Mouse (Mus musculus) mature B cell (primary cell): ENCODE data around the gene Anxa1.

Experiments used
- in situ Hi-C: fragments of 300-500 bp; cut with MboI; formaldehyde crosslinking; loops from 2 replicates; pipeline ENCODE4 v1.14.3; 2019

The Anxa1 gene

DNA sequence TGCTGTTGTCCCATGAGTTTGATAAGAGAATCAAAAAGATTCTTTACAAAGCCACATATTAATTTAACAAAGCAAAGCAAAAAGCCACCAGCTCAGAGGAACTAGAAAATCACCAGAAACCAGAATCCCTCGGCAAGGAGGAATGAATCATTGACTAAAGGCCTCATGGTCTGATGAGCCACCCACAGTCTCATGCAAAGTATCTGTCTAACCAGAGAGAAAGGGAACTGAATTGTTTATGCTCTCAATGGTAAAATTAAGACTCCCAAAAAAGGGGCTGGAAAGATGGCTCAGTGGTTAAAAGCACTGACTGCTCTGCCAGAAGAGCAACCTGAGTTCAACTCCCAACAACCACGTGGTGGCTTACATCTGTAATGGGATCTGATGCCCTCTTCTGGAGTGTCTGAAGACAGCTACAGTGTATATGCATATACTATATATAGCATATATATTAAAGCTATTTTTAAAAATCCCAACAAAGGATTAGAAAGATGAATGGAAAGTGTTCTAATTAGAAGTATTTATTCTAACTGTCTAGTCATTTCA, 9.5 kb downstream of the Anxa1 start:
- in situ Hi-C loops, result no loop called here

DNA sequence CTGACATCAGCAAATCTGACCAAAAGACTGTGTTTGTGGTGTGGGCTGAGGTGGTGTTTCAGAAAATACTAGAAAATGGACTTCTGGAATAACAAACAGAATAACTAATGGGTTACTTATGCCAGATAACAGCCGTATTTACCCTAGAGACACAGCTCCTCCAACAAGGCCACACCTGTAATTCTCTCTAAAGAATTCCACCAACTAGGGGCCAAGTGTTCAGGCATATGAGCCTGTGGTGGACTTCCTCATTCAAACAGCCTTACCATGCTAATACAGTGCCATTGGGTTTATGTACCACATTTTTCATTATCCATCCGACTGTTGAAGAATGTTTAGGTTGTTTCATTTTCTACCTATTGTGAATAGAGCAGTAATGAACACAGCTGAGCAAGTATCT, 20.6 kb downstream of the Anxa1 start:
- in situ Hi-C loops, result no loop called here

DNA sequence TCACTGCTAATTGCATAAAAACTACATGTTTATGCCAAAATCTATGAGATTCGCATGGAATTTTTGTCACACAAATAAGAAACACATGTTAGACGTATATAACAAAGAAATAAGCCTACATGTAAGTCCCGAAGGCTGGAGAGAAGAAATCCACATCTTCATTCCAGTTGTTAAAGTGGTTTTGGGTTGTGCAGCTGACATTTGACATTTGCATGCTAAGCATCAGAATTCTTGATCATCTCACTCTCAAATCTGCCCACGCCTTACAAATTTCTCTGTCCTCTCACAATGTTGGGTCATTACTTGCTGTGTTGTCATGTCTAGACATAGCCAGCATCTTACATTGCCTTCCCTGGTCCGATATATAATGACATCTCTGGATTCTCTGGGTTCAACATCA, 24.2 kb downstream of the Anxa1 start:
- in situ Hi-C loops, result loop anchor here (5.0 kb wide), 1 partner anchor 71 kb away; no protein-coding TSS in a partner anchor

DNA sequence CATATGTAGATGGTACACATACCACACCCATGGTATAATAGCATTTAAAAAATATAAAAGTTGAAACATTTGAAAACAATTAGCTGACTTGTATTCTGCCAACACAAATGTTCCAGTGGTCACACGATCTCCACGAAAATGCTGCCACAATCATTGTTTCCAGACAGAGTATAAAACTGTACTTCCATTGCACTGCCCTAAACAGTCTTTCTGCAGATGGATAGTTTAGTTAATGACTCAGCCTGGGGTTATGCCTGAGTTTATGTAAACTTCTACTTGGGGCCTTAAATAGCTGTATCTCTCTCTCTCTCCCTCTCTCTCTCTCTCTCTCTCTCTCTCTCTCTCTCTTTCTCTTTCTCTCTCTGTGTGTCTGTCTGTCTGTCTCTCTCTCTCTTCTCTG, 24.7 kb downstream of the Anxa1 start:
- in situ Hi-C loops, result loop anchor here (5.0 kb wide), 1 partner anchor 71 kb away; no protein-coding TSS in a partner anchor

DNA sequence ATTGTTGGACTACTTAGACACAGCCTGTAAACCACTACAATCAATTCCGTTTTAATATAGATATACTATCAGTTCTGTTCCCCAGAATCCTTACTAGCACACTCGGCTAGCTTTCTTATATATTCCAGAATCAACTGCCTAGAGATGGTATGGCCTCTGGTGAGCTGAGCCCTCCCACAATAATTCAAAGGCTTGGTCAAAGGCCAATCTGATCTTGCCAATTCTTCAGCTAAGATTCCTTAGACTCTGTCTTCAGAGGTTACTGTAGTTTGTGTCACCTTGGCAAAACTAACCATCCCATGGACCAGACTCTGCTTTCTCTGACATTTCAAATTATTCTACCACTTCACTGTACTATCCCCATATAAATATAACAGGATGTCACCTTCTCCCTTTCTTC, 25.4 kb downstream of the Anxa1 start:
- in situ Hi-C loops, result loop anchor here (5.0 kb wide), 1 partner anchor 72 kb away; no protein-coding TSS in a partner anchor

DNA sequence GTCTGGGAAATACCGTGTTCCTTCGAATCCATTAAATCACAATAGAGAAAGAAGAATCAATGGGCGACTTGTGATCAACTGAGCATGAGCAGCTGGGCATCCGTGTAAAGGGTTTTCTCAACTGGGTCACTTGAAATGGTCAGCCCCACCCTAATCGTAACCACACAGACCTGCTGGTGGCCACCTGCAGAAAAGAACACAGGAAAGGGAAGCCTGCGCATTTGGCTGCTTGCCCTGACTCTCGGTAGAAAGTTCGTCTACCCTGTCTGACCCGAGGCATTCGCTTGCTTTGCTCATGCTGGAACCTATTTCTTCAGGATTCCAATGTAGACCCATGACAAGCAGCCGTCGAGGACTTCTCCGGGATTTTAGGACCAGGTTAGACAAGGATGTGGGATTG, 25.8 kb downstream of the Anxa1 start:
- in situ Hi-C loops, result loop anchor here (5.0 kb wide), 1 partner anchor 72 kb away; no protein-coding TSS in a partner anchor

DNA sequence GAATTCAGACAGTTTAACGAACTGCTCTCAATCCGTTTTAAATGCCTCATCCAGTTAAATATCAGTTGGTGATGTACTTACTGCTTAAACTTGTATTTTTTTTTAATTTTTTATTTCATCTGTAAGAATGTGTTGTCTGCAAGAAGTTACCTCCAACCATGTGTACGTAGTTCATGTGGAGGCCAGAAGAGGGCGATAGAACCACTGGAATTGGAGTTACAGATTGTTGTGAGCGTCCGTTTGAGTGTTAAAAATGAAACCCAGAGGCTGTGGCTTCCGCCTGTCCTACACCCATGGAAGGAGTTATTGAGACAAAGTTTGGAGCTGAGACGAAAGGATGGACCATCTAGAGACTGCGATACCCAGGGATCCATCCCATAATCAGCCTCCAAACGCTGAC, 27.5 kb downstream of the Anxa1 start:
- in situ Hi-C loops, result no loop called here

DNA sequence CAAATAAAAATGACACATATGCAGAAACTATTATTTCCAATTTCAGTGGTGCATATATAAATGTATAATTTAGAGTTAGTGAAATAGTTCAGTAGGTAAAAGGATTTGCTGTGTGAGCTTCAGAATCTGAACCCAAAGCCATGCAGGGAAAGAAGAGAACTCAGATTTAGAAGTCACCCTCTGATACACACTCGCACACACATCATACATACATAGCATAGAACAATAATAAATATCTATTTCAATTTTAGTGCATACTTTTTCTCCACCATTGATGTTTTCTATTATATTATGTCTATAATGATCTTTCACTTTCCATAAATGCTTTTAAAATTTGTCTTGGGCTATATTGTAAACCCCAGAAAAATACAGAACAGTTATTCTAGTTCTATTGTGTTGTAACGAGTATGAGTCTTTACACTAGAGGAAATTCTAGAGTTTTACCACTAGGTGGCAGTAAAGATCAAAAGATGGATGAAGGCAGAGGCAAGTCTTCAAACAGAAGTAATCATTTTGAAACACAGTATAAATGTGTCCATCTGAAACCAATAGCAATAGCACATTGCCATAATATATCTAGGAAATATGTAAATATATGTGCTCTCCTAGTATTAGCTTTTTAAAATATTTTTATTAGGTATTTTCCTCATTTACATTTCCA, 28.7 kb downstream of the Anxa1 start:
- in situ Hi-C loops, result no loop called here

DNA sequence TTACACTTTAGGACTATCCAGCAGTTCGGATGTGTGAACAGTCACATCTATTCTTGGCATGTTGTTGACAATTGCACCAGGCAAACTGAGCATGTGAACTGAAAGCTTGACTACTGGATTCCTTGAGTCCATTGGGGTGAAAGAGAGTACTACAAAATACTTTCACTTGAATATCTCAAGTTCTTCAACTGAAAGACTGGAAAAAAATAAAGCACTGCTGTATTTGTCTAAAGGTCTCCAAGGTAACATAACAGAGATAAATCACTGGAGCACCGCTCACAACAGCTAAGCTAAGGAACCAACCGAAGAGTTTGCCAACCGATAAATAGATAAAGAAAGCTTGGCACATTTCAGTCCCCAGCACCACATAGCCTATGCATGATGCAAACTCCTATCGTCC, 32.1 kb downstream of the Anxa1 start:
- in situ Hi-C loops, result no loop called here

DNA sequence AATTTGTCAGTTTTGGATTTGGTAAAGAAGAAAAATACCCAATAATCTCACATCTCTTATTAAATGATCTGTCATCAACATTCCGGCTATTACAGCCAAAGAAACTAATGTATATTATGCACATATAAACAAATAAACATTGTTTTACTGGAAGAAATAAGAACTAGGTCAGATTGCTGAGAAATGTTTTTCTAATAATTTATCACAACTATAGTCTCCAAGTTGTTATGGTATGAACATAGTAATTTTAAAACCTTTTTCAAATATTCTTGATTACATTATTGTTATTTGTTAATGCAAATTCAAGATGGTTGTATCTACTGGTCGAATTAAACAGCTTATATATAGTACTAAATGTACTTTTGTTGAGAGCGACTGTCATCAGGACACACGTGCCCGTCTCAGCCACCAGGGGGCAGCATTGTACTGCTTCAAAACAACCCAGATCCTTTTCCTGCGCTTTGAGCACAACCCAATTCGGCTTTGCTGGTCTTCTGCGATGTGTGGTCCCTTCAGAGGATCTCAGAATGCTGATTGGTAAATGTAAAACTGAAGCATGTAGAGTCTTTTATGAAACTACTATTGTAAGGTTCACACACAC, 45.3 kb downstream of the Anxa1 start:
- in situ Hi-C loops, result no loop called here

DNA sequence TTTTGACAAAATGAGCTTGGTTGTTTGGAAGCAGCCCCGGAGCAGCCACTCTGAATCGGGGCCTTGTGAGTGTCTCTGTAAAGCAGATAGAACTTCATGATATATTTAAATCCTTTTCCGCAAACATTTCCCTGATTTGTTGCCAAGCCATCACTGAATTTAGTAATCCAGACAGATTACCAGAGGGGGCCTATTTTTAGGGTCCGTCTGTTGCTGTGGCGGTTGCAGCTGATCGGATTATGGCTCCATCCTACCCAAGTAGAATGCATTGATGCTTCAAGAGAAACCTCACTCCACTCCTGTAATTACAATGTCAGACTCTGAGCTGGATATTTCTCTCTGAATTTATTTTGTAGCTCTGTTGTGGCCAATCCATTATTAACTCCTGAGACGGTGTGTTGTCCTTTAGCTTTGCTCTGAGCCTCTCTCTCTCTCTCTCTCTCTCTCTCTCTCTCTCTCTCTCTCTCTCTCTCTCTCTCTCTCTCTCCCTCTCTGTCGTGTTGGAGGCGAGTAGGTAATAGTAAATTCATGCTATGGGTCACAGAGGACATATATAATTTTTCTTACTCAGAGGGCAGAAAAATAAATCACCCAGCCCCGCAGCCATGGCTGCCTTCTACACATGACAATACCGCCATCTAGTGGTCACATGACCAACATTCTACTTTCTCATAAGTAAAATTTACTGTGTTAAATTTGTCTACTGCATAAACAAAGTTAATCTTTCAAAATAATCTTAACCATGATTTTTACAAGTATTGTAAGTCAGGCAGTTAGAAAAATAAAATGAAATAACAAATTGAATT, 46.0 kb downstream of the Anxa1 start:
- in situ Hi-C loops, result no loop called here

DNA sequence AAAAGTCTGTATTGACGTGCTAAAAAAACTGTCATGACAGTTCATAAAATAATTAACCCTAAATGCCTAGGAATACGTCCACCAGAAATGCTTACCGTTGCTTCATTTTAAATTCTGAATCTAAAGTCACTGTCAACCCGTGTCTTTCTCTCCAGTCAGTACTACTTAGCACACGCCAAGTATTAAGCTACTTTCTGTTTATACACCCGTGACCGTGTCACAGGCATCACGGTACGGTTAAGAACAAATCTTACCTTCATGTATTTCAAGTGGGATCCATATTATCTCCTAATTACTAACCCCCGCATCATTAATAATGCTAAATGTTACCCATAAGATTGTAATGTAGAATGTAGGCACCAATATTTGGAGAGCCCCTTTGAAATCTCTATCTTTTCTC, 46.7 kb downstream of the Anxa1 start:
- in situ Hi-C loops, result no loop called here
